Mouse (Mus musculus): ENCODE measurements around the gene Efnb1.

Gene Efnb1

DNA sequence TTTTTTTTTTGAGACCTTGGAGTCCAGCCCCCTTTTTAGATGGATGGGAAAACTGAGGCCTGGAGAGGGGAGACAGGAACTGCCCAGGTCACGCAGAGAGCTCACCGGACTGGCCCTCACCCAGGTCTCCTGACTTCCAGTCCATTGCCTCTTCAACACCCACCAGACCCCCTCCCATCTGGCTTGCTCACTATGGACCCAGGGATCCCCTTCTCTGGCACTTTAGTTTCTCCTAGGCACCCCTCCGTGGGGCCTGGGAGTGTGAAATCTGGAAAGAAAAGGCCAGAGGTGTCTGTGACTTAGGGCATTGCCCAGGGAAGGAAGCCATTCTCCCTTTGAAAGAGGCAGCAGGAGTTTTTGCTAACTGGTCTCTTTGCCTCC, 17.3 kb downstream of the Efnb1 start:
- no peak for DNase-seq (ENCODE audit: low read depth, low spot score)

DNA sequence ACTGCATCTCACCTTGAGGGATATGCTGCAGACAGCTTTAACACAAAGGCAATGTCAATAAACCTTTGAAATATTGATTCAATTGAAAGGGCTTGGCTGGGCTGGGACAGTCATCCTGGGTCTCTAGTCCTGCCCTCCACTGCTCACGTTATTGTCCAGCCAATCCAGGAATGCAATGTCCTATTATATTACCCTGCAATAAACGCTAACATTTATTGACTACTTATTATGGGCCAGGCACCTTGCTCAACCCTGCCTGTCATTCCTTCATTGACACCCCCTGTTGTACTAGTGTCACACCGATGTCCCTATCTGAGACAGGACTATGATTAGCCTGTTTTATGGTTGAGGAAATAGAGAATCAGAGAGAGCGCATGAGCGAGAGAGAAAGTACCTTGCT, 18.4 kb downstream of the Efnb1 start:
- DNase-seq (ENCODE audit: low read depth, low spot score), result no peak

DNA sequence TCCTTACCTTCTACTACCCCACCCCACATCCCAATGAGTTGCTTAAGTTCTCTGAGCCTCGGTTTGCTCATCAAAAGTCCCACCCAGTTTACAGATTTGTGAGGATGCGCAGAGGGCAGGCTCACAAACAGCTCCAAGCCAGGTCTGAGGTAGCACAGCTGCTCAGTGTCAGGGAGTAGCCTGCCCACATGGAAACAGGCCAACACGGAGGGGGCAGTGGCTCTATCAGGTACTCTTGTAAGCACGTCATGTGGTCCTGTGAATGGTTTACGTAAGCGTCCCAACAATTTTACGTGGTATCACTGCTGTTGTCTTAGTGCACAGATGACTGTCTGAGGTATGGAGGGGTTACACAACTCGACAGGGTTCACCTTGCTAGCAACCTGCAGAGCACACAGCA, 23.1 kb downstream of the Efnb1 start:
- no peak for DNase-seq (ENCODE audit: low read depth, low spot score)

DNA sequence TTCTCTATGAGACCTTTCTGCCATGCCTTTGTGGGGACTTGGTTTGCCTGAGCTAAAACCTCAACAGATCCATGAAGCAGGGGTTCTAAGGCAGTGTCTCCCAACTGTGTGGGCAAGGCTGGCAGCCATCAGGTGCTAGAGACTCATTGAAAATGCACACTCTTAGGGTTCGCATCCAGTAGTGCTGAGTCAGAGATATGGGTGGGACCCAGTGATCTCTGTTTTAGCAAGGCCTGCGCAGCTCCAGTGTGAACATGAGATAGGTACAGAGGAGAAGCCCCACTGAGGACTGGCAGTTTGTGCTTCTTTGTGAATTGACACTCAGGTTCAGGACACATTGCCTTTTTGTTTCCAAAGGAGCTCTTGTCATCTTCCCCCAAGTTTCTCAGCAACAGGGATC, 28.2 kb downstream of the Efnb1 start:
- no peak for DNase-seq (ENCODE audit: low read depth, low spot score)

DNA sequence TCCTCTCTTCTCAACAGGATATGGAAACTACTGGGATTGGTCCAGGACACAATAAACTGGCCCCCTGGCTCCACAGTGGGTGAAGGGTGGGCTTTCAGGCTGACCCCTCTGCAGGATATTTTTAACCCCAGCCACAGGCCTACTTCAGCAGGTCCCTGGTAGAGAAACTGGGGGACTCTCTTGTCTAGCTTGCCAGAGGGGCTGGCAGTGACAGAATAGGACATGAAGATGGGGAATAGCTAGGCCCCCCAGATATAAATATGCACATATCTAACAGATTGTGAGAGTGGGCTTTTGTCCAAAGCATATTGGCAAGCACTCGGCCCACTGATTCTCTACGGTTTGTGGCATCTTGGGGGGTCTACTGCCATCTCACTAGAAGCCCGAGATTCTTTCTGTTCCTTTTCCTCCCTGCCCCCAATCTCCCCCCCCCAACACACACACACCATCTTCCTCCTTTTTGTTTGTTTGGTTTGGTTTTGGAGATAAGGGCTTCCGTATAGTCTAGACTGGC, 29.0 kb downstream of the Efnb1 start:
- no peak for DNase-seq (ENCODE audit: low read depth, low spot score)

DNA sequence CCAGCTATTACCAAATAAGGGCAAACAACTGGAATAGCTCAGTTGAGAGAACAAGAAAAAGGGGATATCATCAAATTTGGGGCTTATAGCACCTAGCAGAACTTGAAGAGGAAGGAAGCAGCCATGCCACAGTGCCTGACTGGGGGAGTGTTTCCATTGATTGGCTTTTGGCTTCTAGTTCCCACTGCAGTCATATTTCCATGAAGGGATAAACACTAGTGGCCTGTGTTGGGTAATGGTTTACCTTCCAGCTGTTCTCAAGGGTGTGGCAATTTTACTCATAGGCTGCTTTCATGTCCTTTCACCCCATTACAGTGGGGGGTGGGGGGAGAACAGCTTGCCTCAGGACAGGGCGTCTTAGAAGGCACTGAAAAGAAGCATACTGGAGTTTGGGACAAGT, 31.1 kb downstream of the Efnb1 start:
- DNase-seq (ENCODE audit: low read depth, low spot score), result no peak

DNA sequence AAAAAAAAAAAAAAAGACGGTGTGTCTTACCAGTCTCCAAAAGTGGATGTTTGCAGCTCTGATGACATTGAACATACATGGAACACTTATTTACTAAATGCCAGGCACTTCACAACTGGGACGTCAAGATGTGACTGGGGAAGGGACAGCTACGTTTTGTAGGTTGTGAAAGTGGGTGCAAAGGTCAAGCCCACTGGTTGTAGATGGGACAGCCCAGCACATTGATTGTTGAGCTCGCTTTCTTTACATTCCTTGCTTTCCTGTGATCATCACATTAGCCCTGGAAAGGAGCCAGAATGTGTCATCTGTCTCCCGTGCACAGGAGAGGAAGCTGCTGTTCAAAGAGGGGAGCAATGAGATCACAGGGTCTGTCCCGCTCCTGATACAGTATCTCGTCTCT, 31.6 kb downstream of the Efnb1 start:
- no peak for DNase-seq (ENCODE audit: low read depth, low spot score)

DNA sequence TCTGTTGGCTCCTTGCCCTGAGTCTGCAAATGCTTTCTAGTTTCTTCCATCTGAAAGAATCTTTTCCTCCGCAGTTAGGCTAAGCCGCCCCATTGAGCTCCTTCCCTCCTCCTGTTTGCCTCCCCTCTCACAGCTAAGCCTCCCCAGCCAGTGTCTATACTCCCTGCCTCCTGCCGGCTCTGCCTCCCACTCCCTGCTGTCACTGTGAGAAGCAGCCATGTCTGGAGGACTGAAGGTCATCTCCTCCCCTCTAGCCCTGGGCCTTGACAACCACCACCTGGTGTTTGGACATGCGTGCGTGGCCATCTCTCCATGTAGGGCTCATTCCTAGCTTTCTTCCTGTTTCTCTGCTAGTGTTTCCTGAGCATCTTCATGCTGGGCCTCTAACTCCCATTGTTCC, 36.4 kb downstream of the Efnb1 start:
- DNase-seq (ENCODE audit: low read depth, low spot score), result no peak

DNA sequence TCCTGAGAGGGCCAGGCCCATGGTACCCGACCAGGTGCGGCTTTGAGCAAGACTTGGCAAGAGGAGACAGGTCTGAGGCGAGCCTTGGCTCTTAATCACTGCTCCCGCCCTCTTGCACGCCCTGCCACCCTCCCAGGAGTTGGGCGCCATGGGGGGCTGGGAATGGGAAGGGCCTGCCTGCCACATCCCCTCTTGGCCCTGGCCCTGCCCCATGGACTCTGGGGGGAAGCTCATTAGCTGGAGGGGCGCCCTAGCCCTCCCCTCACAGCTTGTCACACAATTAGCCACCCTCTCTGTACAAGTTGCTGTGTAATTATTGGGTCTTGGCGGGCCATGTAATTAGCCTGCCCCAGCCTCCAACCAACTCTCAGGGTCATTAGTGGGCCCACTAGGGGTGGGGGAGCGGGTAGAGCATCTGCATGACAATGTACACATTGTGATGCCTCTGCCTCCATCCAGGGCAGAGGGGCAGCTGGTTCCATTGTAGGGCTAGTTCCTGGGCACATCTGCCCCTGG, 49.2 kb downstream of the Efnb1 start:
- DNase-seq (ENCODE audit: low read depth, low spot score), result no peak

DNA sequence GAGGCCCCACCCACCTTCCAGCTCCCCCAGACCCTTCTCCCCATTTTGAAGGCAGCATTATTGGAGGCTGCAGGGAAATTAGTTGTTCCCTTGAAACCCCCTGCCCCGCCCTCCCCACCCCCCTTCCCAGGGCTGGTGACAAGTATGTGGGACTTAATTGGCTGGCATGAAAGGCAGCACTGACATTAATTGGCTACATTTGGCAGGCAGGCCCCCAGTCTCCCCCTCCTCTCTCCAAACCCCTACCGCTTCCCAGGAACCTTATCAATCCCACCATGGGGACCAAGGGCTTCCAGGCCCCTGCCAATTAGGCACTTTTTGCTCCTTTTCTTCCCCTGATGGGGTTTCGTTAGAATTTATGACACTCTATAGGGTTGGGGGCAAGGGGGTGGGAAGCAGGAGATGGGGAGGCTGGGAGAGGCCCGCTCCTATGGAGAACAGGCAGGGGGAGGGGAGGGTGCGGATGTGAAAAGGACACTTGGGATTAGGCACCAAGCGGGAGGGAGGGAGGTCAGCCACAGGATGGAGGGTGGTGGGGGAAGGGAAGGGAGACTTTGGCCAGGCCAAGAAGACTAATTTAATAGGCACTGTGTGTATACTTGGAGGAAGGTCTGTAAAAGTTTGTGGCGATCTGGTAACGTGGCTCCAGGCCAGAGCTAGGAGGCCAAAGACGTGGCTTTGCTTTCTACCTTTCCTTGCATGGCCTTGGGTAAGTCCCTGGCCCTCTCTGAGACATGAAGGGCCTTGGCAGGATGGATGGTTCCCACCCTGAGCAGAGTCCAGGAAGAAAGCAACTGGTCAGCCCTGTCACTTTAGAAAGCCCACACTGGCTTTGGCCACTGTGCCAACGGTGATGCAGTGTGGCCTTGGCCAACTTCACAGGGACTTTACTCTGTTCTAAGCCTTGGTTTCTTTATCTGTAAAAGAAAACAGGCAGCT, 50.8 kb downstream of the Efnb1 start:
- no peak for DNase-seq (ENCODE audit: low read depth, low spot score)

DNA sequence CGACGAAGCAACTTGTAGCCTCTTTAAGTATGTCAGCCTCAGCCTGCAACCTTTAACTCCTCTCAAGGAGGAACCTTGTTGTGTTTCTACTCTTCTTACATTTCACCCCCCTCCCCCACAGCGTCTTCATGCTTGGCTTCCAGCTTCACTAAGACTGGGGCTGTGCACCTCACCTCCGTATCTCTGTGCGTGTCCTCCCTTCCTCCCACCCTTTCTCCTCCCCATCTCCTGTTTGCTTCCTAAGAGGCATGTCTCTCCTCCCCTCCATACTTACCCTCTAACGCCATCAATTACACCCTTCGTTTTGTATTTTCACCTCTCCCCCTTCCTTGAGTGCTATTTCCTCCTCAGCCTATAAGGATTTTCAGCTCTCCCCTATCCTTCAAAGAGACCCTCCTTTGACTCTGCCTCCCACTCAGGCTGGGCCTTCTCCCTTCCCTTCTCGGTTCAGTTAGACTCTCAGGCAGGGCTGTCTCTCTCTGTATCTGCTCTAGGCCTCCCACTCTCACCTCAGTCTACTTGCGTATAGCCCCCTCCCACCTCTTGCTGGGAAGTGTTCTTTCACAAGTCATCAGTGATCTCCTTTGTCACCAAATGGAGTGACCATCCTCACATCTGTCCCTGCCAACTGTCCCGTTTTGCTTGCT, 55.6 kb downstream of the Efnb1 start:
- DNase-seq (ENCODE audit: low read depth, low spot score), result no peak

DNA sequence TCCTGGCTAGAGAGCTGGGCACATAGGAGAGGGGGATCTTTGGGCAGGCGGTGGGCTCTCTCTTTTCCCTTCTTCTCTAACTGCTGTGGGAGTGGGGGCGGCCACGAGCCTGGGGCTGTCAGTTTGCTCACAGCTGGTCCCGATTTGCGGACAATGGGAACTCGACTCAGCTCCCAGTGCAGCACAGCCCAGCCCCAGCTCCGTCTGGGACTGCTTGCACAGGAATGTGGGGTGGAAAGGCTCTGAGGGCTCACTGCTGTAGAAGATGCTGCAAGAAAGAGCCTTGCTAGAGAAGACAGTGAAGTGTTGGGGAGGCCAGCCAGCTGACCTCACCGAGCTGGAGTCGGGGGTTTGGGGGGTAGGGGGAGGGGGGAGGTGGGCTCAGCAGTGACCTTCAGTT, 61.0 kb downstream of the Efnb1 start:
- no peak for DNase-seq (ENCODE audit: low read depth, low spot score)

DNA sequence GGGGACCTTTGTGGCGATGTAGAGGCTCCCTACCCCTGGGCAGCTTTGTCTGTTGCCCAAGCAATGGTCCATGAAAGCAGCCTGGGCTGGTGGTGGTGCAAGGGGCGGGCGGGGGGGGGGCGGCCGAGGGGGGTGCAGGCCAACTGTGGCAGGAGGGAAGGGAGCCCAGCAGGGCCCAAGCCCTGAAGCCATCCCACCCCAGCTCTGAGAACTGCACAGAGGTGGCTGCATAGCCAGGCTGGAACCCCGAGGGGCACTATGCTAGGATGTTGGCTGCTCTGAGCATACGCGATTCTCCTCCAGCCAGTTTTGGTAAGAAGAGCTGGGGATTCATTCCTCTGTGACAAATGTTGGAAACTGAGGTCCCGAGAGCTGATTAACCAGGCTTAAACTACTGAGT, 62.6 kb downstream of the Efnb1 start:
- DNase-seq (ENCODE audit: low read depth, low spot score), result no peak

All from embryo, embryonic 11.5 days (tissue).